Mouse (Mus musculus) cerebellum, adult 11 months (tissue): ENCODE measurements around the gene Dtx1.

Experiments
- DNase-seq: peaks from one replicate; pipeline ENCODE4 v3.0.0; 2022

Gene Dtx1

GRCm38 (mm10) chr5:120634860-120635259 is 76.9 kb downstream of the Dtx1 start:
- no peak for DNase-seq

- no peak for DNase-seq
Measured at GRCm38 (mm10) chr5:120634131-120634530, 77.6 kb downstream of the Dtx1 start, which contains the start of gene Cfap73. Gene Cfap73, minus strand, starts transcription at chr5:120634235.

- DNase-seq = no peak
Measured at GRCm38 (mm10) chr5:120631892-120632291, 79.8 kb downstream of the Dtx1 start.

- DNase-seq = no peak
Measured at GRCm38 (mm10) chr5:120631128-120631527, 80.6 kb downstream of the Dtx1 start.
